Mouse (Mus musculus) MEL (cell line): ENCODE data around the gene Ptges3.

Experiments
- CHD1 ChIP-seq: IDR thresholded peaks from 2 replicates; pipeline ENCODE4 v1.6.1; 2012; ENCODE audit warnings: low read depth, mild to moderate bottlenecking, inconsistent platforms, low read length, improper control_type of control experiment
- CTCF ChIP-seq, 3 experiments: IDR thresholded peaks in 2 of 3; conservative IDR thresholded peaks in 1 of 3; 2 replicates each; pipeline ENCODE4 v1.5.1; 2011 to 2012; ENCODE audit warnings: low read length in 3 of 3, low read depth in 2 of 3, mild to moderate bottlenecking in 2 of 3, improper control_type of control experiment in 1 of 3, inconsistent platforms in 1 of 3, mixed read lengths in 1 of 3, moderate library complexity in 1 of 3; ENCODE audit not compliant: control insufficient read depth in 1 of 3, insufficient read depth in 1 of 3, poor library complexity in 1 of 3, severe bottlenecking in 1 of 3
- EP300 ChIP-seq, 2 experiments: IDR thresholded peaks; 2 replicates each; pipeline ENCODE4 v1.6.1; 2011; ENCODE audit warnings: improper control_type of control experiment in 2 of 2, low read length in 2 of 2, low read depth in 1 of 2, mild to moderate bottlenecking in 1 of 2
- ETS1 ChIP-seq: IDR thresholded peaks from 2 replicates; pipeline ENCODE4 v1.6.1; 2012; ENCODE audit warnings: low read depth, mild to moderate bottlenecking, inconsistent platforms, low read length, improper control_type of control experiment, moderate library complexity
- GATA1 ChIP-seq: IDR thresholded peaks from 2 replicates; pipeline ENCODE4 v1.6.1; 2011; ENCODE audit warnings: low read depth, low read length, improper control_type of control experiment
- HCFC1 ChIP-seq: IDR thresholded peaks from 2 replicates; pipeline ENCODE4 v1.6.1; 2012; ENCODE audit warnings: low read depth, mild to moderate bottlenecking, inconsistent platforms, low read length, improper control_type of control experiment, moderate library complexity
- MAFK ChIP-seq: IDR thresholded peaks from 2 replicates; pipeline ENCODE4 v1.6.1; 2011; ENCODE audit warnings: low read depth, mild to moderate bottlenecking, low read length, improper control_type of control experiment, borderline replicate concordance
- POLR2A ChIP-seq, 2 experiments: IDR thresholded peaks; 2 replicates each; pipeline ENCODE4 v1.6.1; 2011 to 2012; ENCODE audit warnings: low read length in 2 of 2, mild to moderate bottlenecking in 2 of 2, control low read depth in 1 of 2, improper control_type of control experiment in 1 of 2, low read depth in 1 of 2, moderate library complexity in 1 of 2; ENCODE audit not compliant: control insufficient read depth in 1 of 2, insufficient read depth in 1 of 2, poor library complexity in 1 of 2
- TAL1 ChIP-seq: IDR thresholded peaks from 2 replicates; pipeline ENCODE4 v1.6.1; 2012; ENCODE audit warnings: mild to moderate bottlenecking, inconsistent platforms, low read length, moderate library complexity, mixed read lengths
- TCF12 ChIP-seq: IDR thresholded peaks from 2 replicates; pipeline ENCODE4 v1.6.1; 2014; ENCODE audit warnings: low read depth, mild to moderate bottlenecking, inconsistent platforms, low read length, improper control_type of control experiment, moderate library complexity
- ZC3H11A ChIP-seq: IDR thresholded peaks from 2 replicates; pipeline ENCODE4 v1.6.1; 2012; ENCODE audit warnings: low read depth, mild to moderate bottlenecking, inconsistent platforms, low read length, improper control_type of control experiment
- ZNF384 ChIP-seq: IDR thresholded peaks from 2 replicates; pipeline ENCODE4 v1.6.1; 2012; ENCODE audit warnings: low read depth, mild to moderate bottlenecking, inconsistent platforms, low read length, improper control_type of control experiment

GRCm38 (mm10) chr10:128041636-128042035 is 17.1 kb upstream of the Ptges3 start:
- TF ChIP-seq CTCF (IDR thresholded peaks at IDR 0.05 in 2 of 3, conservative IDR thresholded peaks at IDR 0.05 in 1 of 3; ENCODE audit: control insufficient read depth in 1 of 3, insufficient read depth in 1 of 3, low read depth in 2 of 3, low read length in 3 of 3, poor library complexity in 1 of 3, severe bottlenecking in 1 of 3), result no peak
- TF ChIP-seq POLR2A (IDR thresholded peaks at IDR 0.05; ENCODE audit: control insufficient read depth in 1 of 2, insufficient read depth in 1 of 2, low read depth in 1 of 2, low read length in 2 of 2, poor library complexity in 1 of 2), result no peak; a peak in 1 of 4 replicates
- TF ChIP-seq EP300 (IDR thresholded peaks at IDR 0.05; ENCODE audit: low read depth in 1 of 2, low read length in 2 of 2), result no peak
- TF ChIP-seq ZNF384, result no peak
- TF ChIP-seq TAL1, result no peak
- TF ChIP-seq ZC3H11A, result no peak
- no peak for TF ChIP-seq HCFC1
- TF ChIP-seq GATA1, result no peak
- no peak for TF ChIP-seq TCF12
- no peak for TF ChIP-seq ETS1
- TF ChIP-seq MAFK, result no peak
- no peak for TF ChIP-seq CHD1
